Mouse (Mus musculus) embryonic facial prominence, embryonic 12.5 days (tissue): Measurements from ENCODE around the gene Tcf7l2. TPM values are rescaled to one million over a fixed set of nuclear protein-coding genes. Genes with fewer than 3 reads are reported as not detected.

Experiments
- ATAC-seq: fragments of 200-750 bp; cut with Nextera tagmentation; 2 replicates; pipeline ENCODE4 v1.8.0; 2017; ENCODE audit not compliant: insufficient number of reproducible peaks, insufficient read depth, low FRiP score, low TSS enrichment
- H3K27ac ChIP-seq: fragments of 300-500 bp; sonication (generic); 2 replicates; pipeline ENCODE4 v1.5.1; 2016; ENCODE audit warnings: mild to moderate bottlenecking
- H3K27me3 ChIP-seq: fragments of 300-500 bp; sonication (generic); 2 replicates; pipeline ENCODE4 v1.6.1; 2016; ENCODE audit warnings: mild to moderate bottlenecking, moderate library complexity
- H3K36me3 ChIP-seq: fragments of 300-500 bp; sonication (generic); 2 replicates; pipeline ENCODE4 v1.6.1; 2016; ENCODE audit warnings: mild to moderate bottlenecking
- H3K4me1 ChIP-seq: fragments of 300-500 bp; sonication (generic); 2 replicates; pipeline ENCODE4 v1.6.1; 2016
- H3K4me2 ChIP-seq: fragments of 300-500 bp; sonication (generic); replicated peaks from 2 replicates; pipeline ENCODE4 v1.6.1; 2016; ENCODE audit warnings: mild to moderate bottlenecking, moderate library complexity
- H3K4me3 ChIP-seq: fragments of 300-500 bp; sonication (generic); 2 replicates; pipeline ENCODE4 v1.5.1; 2016; ENCODE audit warnings: mild to moderate bottlenecking
- H3K9ac ChIP-seq: fragments of 300-500 bp; sonication (generic); 2 replicates; pipeline ENCODE4 v1.6.1; 2016; ENCODE audit warnings: mild to moderate bottlenecking, moderate library complexity
- H3K9me3 ChIP-seq: fragments of 300-500 bp; sonication (generic); 2 replicates; pipeline ENCODE4 v1.6.1; 2016; ENCODE audit warnings: mild to moderate bottlenecking, moderate library complexity
- WGBS: fragments of 180-500 bp; shearing (Covaris S2); methylation state at CpG from one replicate; pipeline ENCODE4 v1.1.7; 2016; 5-methylcytosine and 5-hydroxymethylcytosine counted together
- polyA plus RNA-seq: library from polyadenylated mRNA; unstranded; fragments of >200 nt; fragmentation: Nextera tagmentation; extraction: Ambion mirVana; gene quantifications from 2 replicates; pipeline ENCODE4 v1.2.1, GENCODE M21; 2016

The Tcf7l2 gene
- polyA plus RNA-seq, result 137 and 148 TPM in 2 replicates

DNA sequence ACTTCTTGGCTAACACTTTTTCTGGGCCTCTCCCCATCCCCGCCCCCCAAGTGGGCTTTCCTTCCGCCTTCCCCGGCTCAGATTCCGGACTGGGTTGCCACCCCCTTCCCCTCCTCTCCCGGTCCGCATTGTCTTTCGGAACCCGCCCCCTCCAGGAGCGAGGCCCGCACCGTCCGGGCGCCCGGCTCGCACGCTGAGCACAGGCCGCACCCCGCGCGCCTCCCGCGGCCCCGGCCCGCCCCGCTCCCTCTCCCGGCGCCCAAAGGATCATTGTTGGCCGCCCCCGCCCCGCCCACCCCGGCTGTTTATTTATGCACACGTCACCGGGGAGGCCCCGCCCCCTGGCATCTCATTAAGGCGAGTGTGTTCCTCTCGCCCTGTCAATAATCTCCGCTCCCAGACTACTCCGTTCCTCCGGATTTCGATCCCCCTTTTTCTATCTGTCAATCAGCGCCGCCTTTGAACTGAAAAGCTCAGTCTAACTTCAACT lies at the start of gene Tcf7l2:
TSS of gene Tcf7l2 (plus strand) at position 382 of the 490 bp plus-strand sequence.
- Histone ChIP-seq H3K4me2 (peak within 1 kb of the TSS; percentile 86), H3K27ac (peak within 1 kb of the TSS; percentile 100), H3K27me3 (no peaks in the 10 kb centered on the region), H3K4me3 (peak within 1 kb of the TSS; percentile 91), H3K9ac (peak within 1 kb of the TSS; percentile 99), H3K36me3 (no peaks in the 10 kb centered on the region), H3K4me1 (peaks cover 19% of the 10 kb centered on the region), H3K9me3 (no peaks in the 10 kb centered on the region)
- ATAC-seq, result peak; percentile 94
- WGBS, result under 1% methylated on average over 40 of the region's 42 CpGs

DNA sequence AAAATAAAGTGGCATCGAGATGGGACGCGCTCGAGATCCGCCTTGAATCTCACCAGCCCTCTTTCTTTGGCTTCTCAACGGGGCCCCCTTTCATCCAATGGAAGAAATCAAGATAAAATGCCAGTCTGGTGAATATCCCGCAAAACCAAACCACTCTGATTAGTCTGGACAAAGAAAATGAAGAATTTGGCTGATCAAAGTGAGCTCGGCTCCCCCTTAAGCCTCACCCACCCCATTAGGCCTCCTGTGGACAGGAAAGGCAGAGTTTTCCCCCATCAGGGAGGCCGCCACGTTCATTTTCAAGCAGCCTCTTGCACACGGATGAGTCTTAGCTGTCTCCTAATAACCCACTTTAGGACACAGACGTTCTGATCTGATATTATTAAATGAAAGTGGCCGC lies 47.0 kb upstream of the Tcf7l2 start:
- WGBS, result 20% methylated on average over 13 of the region's 13 CpGs
- Histone ChIP-seq H3K4me1 (peaks cover 7% of the 10 kb centered on the region; the same call in 1 of the 2 replicates), H3K4me3 (no peak overlapping the region), H3K9ac (no peak overlapping the region), H3K9me3 (no peaks in the 10 kb centered on the region), H3K27me3 (peaks cover 23% of the 10 kb centered on the region; the same call in 1 of the 2 replicates), H3K36me3 (no peaks in the 10 kb centered on the region), H3K4me2 (no peak overlapping the region), H3K27ac (no peak overlapping the region)
- no peak for ATAC-seq

- Histone ChIP-seq H3K4me3 (no peak overlapping the region), H3K4me2 (no peak overlapping the region), H3K9ac (no peak overlapping the region), H3K4me1 (peaks cover 12% of the 10 kb centered on the region), H3K27ac (no peak overlapping the region), H3K9me3 (no peaks in the 10 kb centered on the region), H3K36me3 (no peaks in the 10 kb centered on the region), H3K27me3 (peaks cover 23% of the 10 kb centered on the region; the same call in 1 of the 2 replicates)
- no peak for ATAC-seq
- 75% methylated on average over 10 of the region's 10 CpGs for WGBS
These were observed 46.2 kb upstream of the Tcf7l2 start for GRCm38 (mm10) chr19:55695418-55695817.

- no peak overlapping the region for H3K4me2 ChIP-seq
- no peaks in the 10 kb centered on the region for H3K36me3 ChIP-seq
- no peak overlapping the region for H3K9ac ChIP-seq
- no peaks in the 10 kb centered on the region for H3K9me3 ChIP-seq
- peaks cover 12% of the 10 kb centered on the region for H3K4me1 ChIP-seq
- no peak for ATAC-seq
- H3K27me3 ChIP-seq, result peaks cover 14% of the 10 kb centered on the region; the same call in 1 of the 2 replicates
- no peak overlapping the region for H3K4me3 ChIP-seq
- 80% methylated on average over 5 of the region's 5 CpGs for WGBS
- no peak overlapping the region for H3K27ac ChIP-seq
These were observed 42.7 kb upstream of the Tcf7l2 start for GRCm38 (mm10) chr19:55698892-55699291.

GRCm38 (mm10) chr19:55700214-55700568 lies 41.4 kb upstream of the Tcf7l2 start:
- H3K36me3 ChIP-seq, result no peaks in the 10 kb centered on the region
- ATAC-seq, result no peak
- H3K4me2 ChIP-seq, result no peak overlapping the region
- WGBS, result 23% methylated on average over 6 of the region's 6 CpGs
- no peak overlapping the region for H3K27ac ChIP-seq
- peaks cover 4% of the 10 kb centered on the region; the same call in 1 of the 2 replicates for H3K27me3 ChIP-seq
- peaks cover 4% of the 10 kb centered on the region; the same call in 1 of the 2 replicates for H3K4me1 ChIP-seq
- H3K4me3 ChIP-seq, result no peak overlapping the region
- no peak overlapping the region for H3K9ac ChIP-seq
- no peaks in the 10 kb centered on the region for H3K9me3 ChIP-seq

DNA sequence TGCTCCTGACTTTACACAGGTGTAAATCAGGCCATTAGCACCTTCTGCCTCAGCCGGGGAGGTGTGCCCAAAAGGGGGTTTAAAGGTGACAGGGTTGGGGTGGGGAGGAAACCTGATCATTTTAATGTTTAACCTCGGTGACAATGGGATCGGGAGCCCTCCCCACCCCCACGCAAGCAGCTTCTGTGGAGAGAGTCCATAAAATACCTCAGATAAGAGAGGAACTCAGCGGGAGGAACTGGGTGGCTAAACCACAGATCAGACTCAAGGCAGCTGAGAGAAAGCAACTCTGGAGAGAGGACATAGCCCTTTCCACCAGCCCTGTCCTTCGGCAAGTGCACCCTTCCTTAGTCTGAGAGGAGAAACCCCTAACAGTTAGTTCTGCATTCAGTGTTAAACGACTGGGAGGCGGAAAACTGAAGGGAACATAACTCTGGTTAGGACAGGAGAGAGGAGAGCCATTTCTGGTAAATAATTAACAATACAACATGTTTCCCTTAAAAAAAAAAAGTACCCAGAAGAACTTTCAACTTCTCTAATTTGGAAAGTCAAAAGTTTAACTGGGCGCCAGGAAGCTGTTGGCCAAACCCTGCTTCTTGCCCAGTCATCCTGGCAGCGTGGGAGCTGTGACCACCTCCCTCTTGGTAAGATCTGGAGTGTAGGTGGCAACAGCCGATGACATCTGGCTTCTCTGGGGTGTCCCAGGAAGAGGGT lies 40.9 kb upstream of the Tcf7l2 start:
- Histone ChIP-seq H3K9me3 (no peaks in the 10 kb centered on the region), H3K9ac (no peak overlapping the region), H3K27ac (no peak overlapping the region), H3K4me2 (no peak overlapping the region), H3K36me3 (no peaks in the 10 kb centered on the region), H3K4me1 (peaks cover 4% of the 10 kb centered on the region; the same call in 1 of the 2 replicates), H3K27me3 (peaks cover 4% of the 10 kb centered on the region; the same call in 1 of the 2 replicates), H3K4me3 (no peak overlapping the region)
- WGBS, result 59% methylated on average over 11 of the region's 11 CpGs
- no peak for ATAC-seq

DNA sequence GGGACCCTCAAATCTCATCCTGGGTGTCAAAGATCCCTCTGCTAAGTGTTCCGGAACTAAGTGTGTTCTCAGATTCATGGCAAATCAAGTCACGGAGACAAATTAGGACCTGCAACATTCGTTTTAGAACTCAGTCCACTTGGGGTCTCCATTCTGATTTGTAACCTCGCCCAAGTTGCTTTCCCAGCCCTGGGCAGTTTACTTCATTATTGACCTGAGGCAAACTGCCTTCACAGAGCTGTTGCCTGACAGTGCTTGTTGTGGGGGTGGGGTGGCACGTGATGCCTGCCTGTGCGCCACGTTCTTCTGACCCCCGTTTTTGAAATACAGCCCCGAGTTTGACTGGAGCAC lies 40.4 kb upstream of the Tcf7l2 start:
- H3K27ac ChIP-seq, result no peak overlapping the region

GRCm38 (mm10) chr19:55702081-55702480 lies 39.5 kb upstream of the Tcf7l2 start:
- H3K4me1 ChIP-seq, result peaks cover 4% of the 10 kb centered on the region; the same call in 1 of the 2 replicates
- H3K27me3 ChIP-seq, result peaks cover 3% of the 10 kb centered on the region; the same call in 1 of the 2 replicates
- no peaks in the 10 kb centered on the region for H3K36me3 ChIP-seq
- H3K4me2 ChIP-seq, result no peak overlapping the region
- ATAC-seq, result no peak
- no peak overlapping the region for H3K27ac ChIP-seq
- H3K9me3 ChIP-seq, result no peaks in the 10 kb centered on the region
- H3K4me3 ChIP-seq, result no peak overlapping the region
- H3K9ac ChIP-seq, result no peak overlapping the region
- 79% methylated on average over 4 of the region's 4 CpGs for WGBS

More for the DNA sequence above, 40.4 kb upstream of the Tcf7l2 start:
- 83% methylated on average over 9 of the region's 9 CpGs for WGBS
- H3K27me3 ChIP-seq, result peaks cover 4% of the 10 kb centered on the region; the same call in 1 of the 2 replicates
- no peak overlapping the region for H3K4me3 ChIP-seq
- H3K9ac ChIP-seq, result no peak overlapping the region
- no peak for ATAC-seq
- no peaks in the 10 kb centered on the region for H3K36me3 ChIP-seq
- H3K4me1 ChIP-seq, result peaks cover 4% of the 10 kb centered on the region; the same call in 1 of the 2 replicates
- H3K9me3 ChIP-seq, result no peaks in the 10 kb centered on the region
- no peak overlapping the region for H3K4me2 ChIP-seq

DNA sequence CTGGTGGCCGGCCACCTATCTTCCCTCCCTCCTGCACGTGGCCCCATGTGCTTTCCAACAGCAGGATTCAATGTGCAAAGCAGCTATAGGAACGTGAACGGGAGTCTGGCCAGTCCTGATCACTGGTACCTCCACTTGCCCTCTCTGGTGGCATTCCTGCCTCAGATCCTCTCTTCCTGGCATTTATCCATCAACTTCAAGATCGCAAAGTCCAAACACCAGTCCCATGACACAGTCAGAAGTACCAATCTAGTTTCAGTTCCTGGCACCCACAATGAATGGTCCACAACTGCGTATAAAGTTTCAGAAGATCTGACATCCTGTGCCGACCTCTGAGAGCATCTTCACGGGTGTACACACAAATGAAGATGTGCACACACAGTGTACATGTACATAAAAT lies 38.9 kb upstream of the Tcf7l2 start:
- Histone ChIP-seq H3K27ac (no peak overlapping the region), H3K4me2 (no peak overlapping the region), H3K9ac (no peak overlapping the region), H3K4me3 (no peak overlapping the region), H3K9me3 (no peaks in the 10 kb centered on the region), H3K27me3 (0 out of 2 replicates have a peak, but pooled peaks cover 3% of the 10 kb centered on the region), H3K4me1 (peaks cover 4% of the 10 kb centered on the region; the same call in 1 of the 2 replicates), H3K36me3 (no peaks in the 10 kb centered on the region)
- no peak for ATAC-seq
- 93% methylated on average over 8 of the region's 8 CpGs for whole genome bisulfite sequencing

GRCm38 (mm10) chr19:55704071-55704470 lies 37.5 kb upstream of the Tcf7l2 start:
- WGBS, result 73% methylated on average over 6 of the region's 6 CpGs
- Histone ChIP-seq H3K4me3 (no peak overlapping the region), H3K9me3 (no peaks in the 10 kb centered on the region), H3K9ac (no peak overlapping the region), H3K4me1 (peaks cover 4% of the 10 kb centered on the region; the same call in 1 of the 2 replicates), H3K4me2 (no peak overlapping the region), H3K36me3 (no peaks in the 10 kb centered on the region), H3K27me3 (0 out of 2 replicates have a peak, but pooled peaks cover 3% of the 10 kb centered on the region), H3K27ac (no peak overlapping the region)
- no peak for ATAC-seq

GRCm38 (mm10) chr19:55706300-55706699 lies 35.3 kb upstream of the Tcf7l2 start:
- Histone ChIP-seq H3K4me3 (no peak overlapping the region), H3K27me3 (0 out of 2 replicates have a peak, but pooled peaks cover 3% of the 10 kb centered on the region), H3K9me3 (no peaks in the 10 kb centered on the region), H3K4me1 (no peaks in the 10 kb centered on the region), H3K9ac (no peak overlapping the region), H3K4me2 (no peak overlapping the region), H3K36me3 (no peaks in the 10 kb centered on the region), H3K27ac (no peak overlapping the region)
- ATAC-seq, result no peak
- 76% methylated on average over 7 of the region's 7 CpGs for WGBS

DNA sequence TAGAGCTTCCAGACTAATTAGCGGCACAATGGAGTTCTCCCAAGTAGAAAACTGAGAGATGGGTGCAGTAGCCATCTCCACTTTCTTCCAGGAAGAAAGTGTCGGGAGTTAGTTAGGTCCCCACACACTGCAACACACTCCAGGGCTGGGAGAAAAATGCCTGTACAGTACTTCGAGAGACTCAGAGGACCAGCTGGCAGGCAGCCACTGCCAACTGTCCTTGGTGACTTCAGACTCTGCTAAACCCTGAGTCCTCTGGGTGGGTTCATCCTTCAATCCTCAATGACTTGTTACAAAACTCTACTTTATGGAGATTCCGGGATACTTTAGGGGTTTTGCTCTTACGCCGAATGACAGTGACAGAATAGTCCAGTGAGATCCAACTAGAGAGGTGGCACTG lies 34.8 kb upstream of the Tcf7l2 start:
- Histone ChIP-seq H3K9ac (no peak overlapping the region), H3K4me2 (no peak overlapping the region), H3K9me3 (no peaks in the 10 kb centered on the region), H3K4me1 (no peaks in the 10 kb centered on the region), H3K27ac (no peak overlapping the region), H3K4me3 (no peak overlapping the region), H3K27me3 (0 out of 2 replicates have a peak, but pooled peaks cover 3% of the 10 kb centered on the region), H3K36me3 (no peaks in the 10 kb centered on the region)
- WGBS, result 93% methylated on average over 6 of the region's 6 CpGs
- no peak for ATAC-seq
